Mouse (Mus musculus) bone marrow macrophage, adult 2 months (primary cell): ENCODE results near the gene Fuk. TPM values are rescaled to one million over a fixed set of nuclear protein-coding genes. Genes with fewer than 3 reads are reported as not detected.
"Not testable (repeated sequence)": the region's sequence is repeated elsewhere in the genome, so short reads cannot be mapped to it uniquely, and the experiment has no call there.

Source experiments
- H3K27ac ChIP-seq: 2 replicates; pipeline ENCODE4 v1.5.1; 2012; ENCODE audit warnings: low read depth, low read length; ENCODE audit not compliant: insufficient read depth
- H3K4me1 ChIP-seq: 2 replicates; pipeline ENCODE4 v1.6.1; 2012; ENCODE audit warnings: low read length; ENCODE audit not compliant: control insufficient read depth, insufficient read depth
- H3K4me3 ChIP-seq: 2 replicates; pipeline ENCODE4 v1.5.1; 2012; ENCODE audit warnings: mild to moderate bottlenecking, low read length, moderate library complexity; ENCODE audit not compliant: insufficient read depth
- CTCF ChIP-seq: IDR thresholded peaks from 2 replicates; pipeline ENCODE4 v1.5.1; 2012; ENCODE audit warnings: low read depth, mild to moderate bottlenecking, low read length, moderate library complexity
- POLR2A ChIP-seq: IDR thresholded peaks from 2 replicates; pipeline ENCODE4 v1.6.1; 2012; ENCODE audit warnings: mild to moderate bottlenecking, low read depth, low read length, borderline replicate concordance
- polyA plus RNA-seq: library from polyadenylated mRNA; stranded (reverse); fragments of >200 nt; gene quantifications from 2 replicates; pipeline ENCODE4 v1.2.4, GENCODE M21; 2012; ENCODE audit not compliant: missing spikeins, insufficient read depth, insufficient read length

Gene Fuk
- polyA plus RNA-seq, 1 experiment, result 6.2 TPM

GRCm38 (mm10) chr8:110887551-110887950 is 14.7 kb downstream of the Fuk start:
- TF ChIP-seq CTCF (no peak), POLR2A (no peak)
- no peak overlapping the region for H3K27ac ChIP-seq
- no peaks in the 10 kb centered on the region for H3K4me1 ChIP-seq
- no peak overlapping the region for H3K4me3 ChIP-seq

DNA sequence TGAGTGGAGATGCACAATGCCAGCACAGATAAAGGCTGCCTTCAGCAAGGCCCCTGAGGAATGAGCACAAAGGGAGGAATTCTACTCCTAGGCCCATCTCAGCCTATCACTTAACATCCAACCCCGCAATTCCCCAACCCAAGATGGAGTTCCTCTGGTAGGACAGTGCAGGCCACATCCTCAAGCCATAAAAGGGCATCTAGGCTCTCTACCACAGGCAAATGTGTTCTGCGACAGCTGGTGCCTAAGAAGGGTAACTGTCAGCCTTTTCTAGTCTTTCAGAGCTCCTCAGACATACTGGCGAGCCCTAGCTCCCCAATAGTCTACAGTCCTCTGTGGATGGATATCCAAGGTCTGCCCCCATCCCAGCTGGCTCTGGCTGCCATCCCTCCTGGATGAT is 15.7 kb downstream of the Fuk start:
- no peaks in the 10 kb centered on the region for H3K4me1 ChIP-seq
- no peak overlapping the region for H3K4me3 ChIP-seq
- H3K27ac ChIP-seq, result no peak overlapping the region
- TF ChIP-seq POLR2A (no peak), CTCF (no peak)

- no peak for TF ChIP-seq CTCF
- no peak for TF ChIP-seq POLR2A
- Histone ChIP-seq H3K4me1 (no peaks in the 10 kb centered on the region), H3K4me3 (no peak overlapping the region)
These were observed 18.5 kb downstream of the Fuk start for GRCm38 (mm10) chr8:110883824-110884223.

GRCm38 (mm10) chr8:110881741-110882310 is 20.5 kb downstream of the Fuk start:
- no peak for TF ChIP-seq CTCF
- TF ChIP-seq POLR2A, result no peak
- H3K4me1 ChIP-seq, result no peaks in the 10 kb centered on the region
- no peak overlapping the region for H3K27ac ChIP-seq
- H3K4me3 ChIP-seq, result no peak overlapping the region

More at GRCm38 (mm10) chr8:110883824-110884223, 18.5 kb downstream of the Fuk start:
- no peak overlapping the region for H3K27ac ChIP-seq

DNA sequence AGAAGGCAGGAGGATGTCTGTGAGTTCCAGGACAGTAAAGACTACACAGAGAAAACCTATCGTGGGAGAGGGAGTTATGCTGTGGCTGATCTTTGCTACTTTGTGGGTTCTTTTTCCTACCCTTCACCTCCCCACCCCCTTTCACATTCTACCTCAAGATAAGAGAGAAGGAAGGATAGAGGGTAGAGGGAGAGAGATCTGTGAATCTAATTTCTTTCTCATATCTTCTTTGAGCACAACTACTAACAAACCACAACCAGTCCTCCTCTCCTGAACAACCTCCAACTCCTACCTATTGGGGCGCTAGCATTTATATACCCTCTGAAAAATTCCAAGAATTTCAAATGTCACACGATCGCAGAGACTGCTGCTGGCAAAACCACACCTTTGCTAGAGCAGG is 24.4 kb downstream of the Fuk start:
- no peak overlapping the region for H3K27ac ChIP-seq
- no peak overlapping the region for H3K4me3 ChIP-seq
- no peak for TF ChIP-seq POLR2A
- no peak for TF ChIP-seq CTCF
- no peaks in the 10 kb centered on the region for H3K4me1 ChIP-seq

DNA sequence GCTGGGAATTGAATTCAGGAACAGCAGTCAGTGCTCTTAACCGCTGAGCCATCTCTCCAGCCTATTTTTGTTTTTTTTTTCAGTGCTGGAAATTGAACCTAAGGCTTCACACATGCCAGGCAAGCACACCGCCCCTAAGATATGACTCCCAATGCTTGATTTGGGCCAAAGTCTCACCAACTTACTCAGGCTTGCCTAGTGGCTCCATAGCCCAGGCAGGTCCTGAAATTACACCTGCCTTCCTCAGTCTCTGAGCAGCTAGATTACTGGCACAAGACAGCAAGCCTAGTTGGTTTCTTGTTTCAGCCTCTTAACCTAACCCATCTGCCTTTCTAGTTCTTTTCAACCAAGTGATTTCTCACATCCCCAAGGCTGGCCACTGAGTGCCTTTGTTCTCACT is 31.8 kb downstream of the Fuk start:
- Histone ChIP-seq H3K4me3 (no peak overlapping the region), H3K4me1 (no peaks in the 10 kb centered on the region), H3K27ac (no peak overlapping the region)
- TF ChIP-seq CTCF, result no peak
- no peak for TF ChIP-seq POLR2A

GRCm38 (mm10) chr8:110861347-110862025 is 40.8 kb downstream of the Fuk start:
- not testable (repeated sequence) for H3K4me1 ChIP-seq, H3K4me3 ChIP-seq, H3K27ac ChIP-seq

GRCm38 (mm10) chr8:110859651-110860501 is 42.4 kb downstream of the Fuk start:
- TF ChIP-seq CTCF (no peak), POLR2A (no peak)
- Histone ChIP-seq H3K27ac (no peak overlapping the region), H3K4me3 (no peak overlapping the region), H3K4me1 (no peaks in the 10 kb centered on the region)

GRCm38 (mm10) chr8:110856760-110857461 is 45.4 kb downstream of the Fuk start:
- Histone ChIP-seq H3K27ac (no peak overlapping the region), H3K4me1 (no peaks in the 10 kb centered on the region), H3K4me3 (no peak overlapping the region)
- TF ChIP-seq POLR2A (no peak), CTCF (no peak)

GRCm38 (mm10) chr8:110856073-110856472 is 46.2 kb downstream of the Fuk start:
- H3K4me1 ChIP-seq, H3K4me3 ChIP-seq, H3K27ac ChIP-seq: not testable (repeated sequence)
